Mouse (Mus musculus) monocyte, adult 59 days (primary cell): ENCODE measurements around the gene Vmn1r177. TPM values are rescaled to one million over a fixed set of nuclear protein-coding genes. Genes with fewer than 3 reads are reported as not detected.

Source experiments
- total RNA-seq, 2 experiments: library from RNA; stranded (reverse); gene quantifications; one replicate each; pipeline ENCODE4 v1.2.4; 2023

The Vmn1r177 gene
- total RNA-seq: not detected

GRCm38 (mm10) chr7:23866349-23866748 lies at the start of gene Vmn1r177:
Vmn1r177 (minus strand) TSS chr7:23866449.

DNA sequence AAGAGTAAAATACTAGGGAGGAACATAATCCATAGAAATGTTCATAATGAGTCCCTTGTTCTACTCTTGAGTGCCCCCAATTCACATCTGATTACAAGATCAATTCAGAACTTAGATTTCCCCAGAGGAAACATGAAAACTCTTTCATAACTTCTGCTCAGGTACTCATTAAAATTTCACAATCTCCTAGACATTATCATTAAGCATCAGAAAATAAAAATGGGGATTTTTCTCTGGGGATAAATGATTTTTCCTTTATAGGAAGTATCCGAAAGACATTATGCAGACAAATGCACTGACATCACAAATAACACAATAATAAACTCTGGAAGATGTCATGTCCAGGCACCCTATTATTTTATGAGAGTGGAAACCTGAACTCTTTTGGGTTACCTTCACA lies 25.5 kb upstream of the Vmn1r177 start, which contains the start of gene Vmn1r178:
TSS of gene Vmn1r178 (plus strand) at position 301 of the 400 bp plus-strand sequence.

GRCm38 (mm10) chr7:23837272-23837671 lies 29.0 kb downstream of the Vmn1r177 start, which contains the start of gene Vmn1r176:
Vmn1r176 (minus strand) TSS chr7:23837372.

Other genes with a start within 250 kb of the Vmn1r177 start
- not detected for gene Vmn1r171, start 235.7 kb downstream of the Vmn1r177 start, total RNA-seq
- gene Vmn1r172, start 208.1 kb downstream of the Vmn1r177 start, total RNA-seq: not detected
- not detected for gene Vmn1r173, start 165.7 kb downstream of the Vmn1r177 start, total RNA-seq
- not detected for gene Vmn1r174, start 114.2 kb downstream of the Vmn1r177 start, total RNA-seq
- not detected for gene Vmn1r175, start 55.8 kb downstream of the Vmn1r177 start, total RNA-seq
- not detected for gene Vmn1r176, start 29.1 kb downstream of the Vmn1r177 start, total RNA-seq
- gene Vmn1r178, start 25.6 kb upstream of the Vmn1r177 start, total RNA-seq: not detected
- gene Vmn1r179, start 60.5 kb upstream of the Vmn1r177 start, total RNA-seq: not detected
- not detected for gene Vmn1r180, start 84.2 kb upstream of the Vmn1r177 start, total RNA-seq
- not detected for gene Vmn1r181, start 108.2 kb upstream of the Vmn1r177 start, total RNA-seq
- gene V1rd19, start 135.2 kb upstream of the Vmn1r177 start, total RNA-seq: not detected
- gene Vmn1r183, start 186.8 kb upstream of the Vmn1r177 start, total RNA-seq: not detected
- gene Zfp180, start 215.5 kb upstream of the Vmn1r177 start, total RNA-seq: 10 to 100 TPM; 18.8 to 20.5 TPM
- gene Zfp112, start 245.9 kb upstream of the Vmn1r177 start, total RNA-seq: 1 to 10 TPM; 1.9 to 2.2 TPM